Comparison of ENCODE assay signal across 9 mouse cellular contexts in the genomic region with DNA sequence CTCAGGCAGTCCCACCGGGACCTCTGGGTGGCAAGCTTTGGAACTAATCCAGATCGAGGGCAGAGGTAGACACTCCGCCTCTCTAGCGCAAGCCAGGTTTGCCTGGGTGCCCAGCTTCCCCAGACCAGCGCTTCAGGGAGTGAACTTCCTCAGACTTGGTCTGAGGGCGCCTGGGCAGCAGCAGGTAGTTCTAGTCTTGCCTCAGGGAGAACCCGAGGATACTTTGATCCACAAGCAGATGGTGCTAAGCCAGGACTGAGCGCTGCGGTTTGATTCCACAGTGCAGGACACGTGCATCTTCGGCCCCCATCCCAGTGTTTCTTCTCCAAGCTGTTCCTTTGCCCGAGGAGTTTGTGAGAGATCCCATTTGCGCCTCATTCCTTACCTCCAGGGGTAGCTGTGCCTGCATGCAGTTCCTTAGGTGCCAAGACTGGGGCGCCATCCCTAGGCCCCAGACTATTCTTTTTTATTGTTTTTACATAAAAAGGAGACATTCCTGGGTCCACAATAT.
DNase-seq lines count a peak whose midpoint lies in the region; ATAC-seq lines count a peak whose summit lies in the region.
"Had no signal": no experiment of that assay in that cellular context is flagged by ENCODE, and none has a peak within 500 bp of the region (broad histone marks: within the 10 kb centered on the region; RNA-seq: fewer than 3 reads in every experiment).

No protein-coding gene starts in this region.

- 4% methylated on average over 14 of the region's 14 CpGs for WGBS in forebrain, embryonic 15.5 days

- H3K4me3 ChIP-seq in forebrain, embryonic 15.5 days = peak overlapping the region; percentile 53

- no peak overlapping the region for H3K27ac ChIP-seq in forebrain, embryonic 15.5 days (replicated peaks)
- H3K27ac ChIP-seq: heart, embryonic 15.5 days had no signal

- H3K4me2 ChIP-seq in forebrain, embryonic 15.5 days (replicated peaks) = peak overlapping the region; percentile 97

- no peaks in the 10 kb centered on the region for H3K36me3 ChIP-seq in forebrain, embryonic 15.5 days
- H3K36me3 ChIP-seq: heart, embryonic 15.5 days had no signal

- no peak for ATAC-seq in cerebellum, adult (ENCODE audit: insufficient number of reproducible peaks, low FRiP score, low TSS enrichment)
- ATAC-seq in forebrain, embryonic 15.5 days (replicated peaks) = no peak
- no peak for ATAC-seq in granulocyte monocyte progenitor cell, adult 5-6 weeks (replicated peaks; ENCODE audit: poor library complexity, severe bottlenecking)

- intact Hi-C loops in left cerebral cortex, postnatal 36 days (cut with DNase I) = loop anchor here (10.0 kb wide), 1 partner anchor 355 kb away; no protein-coding TSS in a partner anchor

- peaks cover 24% of the 10 kb centered on the region for H3K4me1 ChIP-seq in forebrain, embryonic 15.5 days

- H3K9ac ChIP-seq in forebrain, embryonic 15.5 days (replicated peaks) = peak overlapping the region; percentile 58
- H3K9ac ChIP-seq: heart, embryonic 15.5 days had no signal

- peak; percentile 56 for DNase-seq in cerebellum, adult 11-12 months
- DNase-seq in left cerebral cortex, postnatal 36 days (ENCODE audit: low spot score in 2 of 2) = peak; percentile 51 to 54
- DNase-seq in retina, embryonic 14.5 days (ENCODE audit: low spot score) = peak; percentile 21
- no peak for DNase-seq in lung, adult 18-20 months
- DNase-seq in kidney, postnatal 36 days = no peak

- peaks cover 35% of the 10 kb centered on the region for H3K27me3 ChIP-seq in forebrain, embryonic 15.5 days

- no peaks in the 10 kb centered on the region for H3K9me3 ChIP-seq in forebrain, embryonic 15.5 days
- H3K9me3 ChIP-seq: heart, embryonic 15.5 days had no signal

Comparison
In these comparisons a context has a peak if more than half of its experiments do, and no peak if none do; other contexts are left out.
1. DNase-seq: peak in cerebellum, adult 11-12 months (single experiment), left cerebral cortex, postnatal 36 days (2 of 2) and retina, embryonic 14.5 days (single experiment); none in lung, adult 18-20 months (0 of 2) and kidney, postnatal 36 days (0 of 2).